Mouse (Mus musculus): Measurements from ENCODE around the gene Socs5.

Gene Socs5

GRCm38 (mm10) chr17:87169076-87169475 lies 61.6 kb downstream of the Socs5 start:
- DNase-seq (ENCODE audit: low read depth), result no peak

- DNase-seq (ENCODE audit: low read depth), result no peak
Observed at GRCm38 (mm10) chr17:87170364-87170763, 62.9 kb downstream of the Socs5 start.

- DNase-seq (ENCODE audit: low read depth), result no peak
Observed at GRCm38 (mm10) chr17:87172031-87172430, 64.6 kb downstream of the Socs5 start.

- DNase-seq (ENCODE audit: low read depth), result no peak
Observed at GRCm38 (mm10) chr17:87173966-87174365, 66.5 kb downstream of the Socs5 start.

- DNase-seq (ENCODE audit: low read depth), result no peak
Observed at GRCm38 (mm10) chr17:87174651-87175331, 67.3 kb downstream of the Socs5 start.

GRCm38 (mm10) chr17:87176066-87177012 lies 68.9 kb downstream of the Socs5 start:
- DNase-seq (ENCODE audit: low read depth), result no peak

GRCm38 (mm10) chr17:87178596-87179590 lies 71.4 kb downstream of the Socs5 start:
- no peak for DNase-seq (ENCODE audit: low read depth)

GRCm38 (mm10) chr17:87179939-87180550 lies 72.6 kb downstream of the Socs5 start:
- DNase-seq (ENCODE audit: low read depth), result peak; percentile 8

- DNase-seq (ENCODE audit: low read depth), result peak; percentile 59
Observed at GRCm38 (mm10) chr17:87181683-87182346, 74.3 kb downstream of the Socs5 start.

- no peak for DNase-seq (ENCODE audit: low read depth)
Observed at GRCm38 (mm10) chr17:87185461-87186066, 78.1 kb downstream of the Socs5 start.

- DNase-seq (ENCODE audit: low read depth), result no peak
Observed at GRCm38 (mm10) chr17:87187005-87187404, 79.5 kb downstream of the Socs5 start.

Data from induced T-regulatory cell, adult 2 months (primary cell).